Mouse (Mus musculus): ENCODE measurements around the gene Erbb4.

GRCm38 (mm10) chr1:68917828-68918227 is 190.0 kb downstream of the Erbb4 start:
- TF ChIP-seq CTCF (IDR thresholded peaks at IDR 0.05) (no peak), EP300 (IDR thresholded peaks at IDR 0.05) (no peak)

All from lung, postnatal 0 days (tissue).